Mouse (Mus musculus) large intestine, adult 2 months (tissue): ENCODE measurements around the gene Ankrd26. TPM values are rescaled to one million over a fixed set of nuclear protein-coding genes. Genes with fewer than 3 reads are reported as not detected.

Experiments used
- DNase-seq: peaks from one replicate; pipeline ENCODE4 v3.0.0-alpha.2; 2012; ENCODE audit warnings: low read depth, low spot score
- WGBS: fragments of 180-500 bp; shearing (Covaris S2); methylation state at CpG from one replicate; pipeline ENCODE4 v1.1.7; 2018; 5-methylcytosine and 5-hydroxymethylcytosine counted together
- polyA plus RNA-seq: library from polyadenylated mRNA; depleted of rRNA; stranded (reverse); fragments of >200 nt; gene quantifications from 2 replicates; pipeline ENCODE4 v1.2.3, GENCODE M21; 2012; rRNA removed

Gene Ankrd26
- polyA plus RNA-seq, 1 experiment = 0.36 TPM

DNA sequence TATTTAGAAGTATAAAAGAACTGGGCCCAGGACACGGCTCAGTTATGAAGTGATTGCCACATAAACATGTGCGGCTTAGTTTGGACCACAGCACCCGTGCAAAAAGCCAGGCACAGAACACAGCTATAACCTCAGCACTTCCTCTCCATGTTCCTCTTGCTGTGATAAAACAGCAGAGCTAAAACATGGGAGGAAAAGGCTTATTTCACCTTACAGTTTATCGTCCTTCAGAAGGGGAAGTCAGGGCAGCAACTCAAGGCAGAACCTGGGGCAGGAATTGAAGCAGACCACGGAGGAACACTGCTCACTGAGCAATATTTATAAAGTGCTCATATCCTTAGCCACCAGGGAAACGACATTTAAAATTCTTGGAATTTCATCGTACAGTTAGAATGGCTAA lies 63.0 kb downstream of the Ankrd26 start:
- WGBS = 82% methylated on average over 7 of the region's 7 CpGs
- DNase-seq = no peak

GRCm38 (mm10) chr6:118482125-118482524 lies 79.9 kb downstream of the Ankrd26 start:
- WGBS = 76% methylated on average over 1 of the region's 1 CpGs
- no peak for DNase-seq

- WGBS = 1% methylated on average over 50 of the region's 57 CpGs
- no peak for DNase-seq
Observed at GRCm38 (mm10) chr6:118478957-118479708, 82.9 kb downstream of the Ankrd26 start, which contains the start of gene Zfp9. Gene Zfp9, minus strand, starts transcription at chr6:118479320.

GRCm38 (mm10) chr6:118477875-118478785 lies 83.9 kb downstream of the Ankrd26 start:
- 57% methylated on average over 10 of the region's 10 CpGs for WGBS
- no peak for DNase-seq

DNA sequence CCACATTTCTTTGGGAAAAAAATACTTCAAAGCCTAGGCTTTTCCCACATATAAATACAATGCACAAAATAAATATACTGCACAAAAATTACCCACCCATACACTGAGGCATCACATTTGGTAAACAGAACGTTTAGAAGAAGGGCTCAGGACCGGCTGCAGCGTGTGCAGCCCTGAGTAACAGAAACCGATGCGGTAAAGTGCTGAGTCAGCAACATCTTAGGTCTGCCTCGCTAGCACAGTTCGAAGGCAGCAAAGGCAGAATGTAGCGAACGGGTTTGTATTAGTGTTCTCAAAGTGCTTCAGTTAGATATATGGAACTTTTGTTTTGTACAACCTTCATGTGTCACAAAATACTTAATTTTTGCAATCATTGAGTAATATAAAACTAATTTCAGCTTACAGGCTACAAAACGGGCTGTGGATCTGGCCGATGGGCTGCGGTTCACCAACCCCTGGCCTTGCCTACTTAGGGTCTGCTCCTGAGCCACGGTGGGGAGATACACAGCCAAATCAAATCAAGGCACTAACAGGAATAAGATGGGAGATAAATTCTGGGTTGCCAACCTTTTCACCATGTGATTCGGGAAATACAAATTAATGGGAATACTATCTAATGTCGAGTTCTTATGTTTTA lies 99.8 kb downstream of the Ankrd26 start:
- WGBS = 86% methylated on average over 15 of the region's 15 CpGs
- DNase-seq = no peak

DNA sequence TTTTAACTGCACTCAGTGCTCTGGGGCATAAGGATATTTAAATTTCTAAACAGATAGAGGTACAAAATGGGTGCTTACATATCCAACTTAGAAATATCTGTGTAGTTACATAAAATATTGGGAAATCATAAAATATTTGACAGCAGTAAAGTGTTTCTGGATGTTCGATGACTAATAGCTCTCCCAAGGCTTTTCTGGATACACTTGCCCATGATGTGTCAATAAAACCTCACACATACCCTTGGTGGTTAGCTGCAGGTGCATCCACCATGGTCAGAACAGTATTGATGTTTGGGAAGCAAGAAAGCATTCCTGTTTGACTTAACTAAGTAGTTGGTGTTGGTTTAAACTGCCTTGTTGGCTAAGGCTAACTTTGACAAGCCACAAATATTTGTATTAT lies 104.3 kb downstream of the Ankrd26 start:
- 82% methylated on average over 1 of the region's 1 CpGs for WGBS
- DNase-seq = no peak

DNA sequence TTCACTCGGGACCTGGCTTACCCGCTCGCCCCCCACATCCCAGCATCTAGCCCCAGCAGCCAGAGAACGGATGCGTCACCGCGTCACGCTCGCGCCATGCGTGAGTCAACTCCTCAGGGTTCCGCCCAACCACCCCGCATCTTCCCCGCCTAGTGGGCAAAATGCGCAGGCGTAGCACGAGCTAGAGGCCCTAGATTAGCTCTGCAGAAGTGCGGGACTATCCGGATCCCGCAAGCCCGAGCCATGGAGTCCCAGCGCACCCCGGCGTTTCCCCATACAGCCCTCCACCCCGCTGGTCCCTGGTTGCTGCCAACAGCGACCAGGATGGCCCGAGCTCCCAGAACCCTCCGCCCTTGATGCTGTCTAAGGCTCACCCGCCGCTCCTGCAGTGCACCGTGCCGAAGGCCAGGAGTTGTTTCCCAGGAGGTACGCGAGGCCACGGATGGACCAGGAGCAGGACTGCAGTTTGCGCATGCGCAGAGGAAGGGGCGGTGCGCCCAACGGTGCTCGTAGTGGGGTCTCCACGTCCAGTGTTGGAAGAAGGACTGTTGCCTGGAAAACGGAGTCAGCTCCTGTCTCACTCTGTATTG lies 106.9 kb downstream of the Ankrd26 start, which contains the start of gene Zfp248:
Gene Zfp248, minus strand, starts transcription at position 487 of the 590 bp plus-strand sequence.
- WGBS = under 1% methylated on average over 43 of the region's 43 CpGs

GRCm38 (mm10) chr6:118454452-118454851 lies 107.6 kb downstream of the Ankrd26 start:
- WGBS = 34% methylated on average over 8 of the region's 8 CpGs
- no peak for DNase-seq

More for the DNA sequence above, 106.9 kb downstream of the Ankrd26 start, which contains the start of gene Zfp248:
- no peak for DNase-seq

Other genes with a start within 250 kb of the Ankrd26 start
- 2.8 and 3.5 TPM in 2 replicates for gene Bms1, start 142.8 kb downstream of the Ankrd26 start, polyA plus RNA-seq
- 0.17 and 0.41 TPM in 2 replicates for gene Zfp248, start 106.7 kb downstream of the Ankrd26 start, polyA plus RNA-seq
- 1.0 and 1.2 TPM in 2 replicates for gene Zfp9, start 82.9 kb downstream of the Ankrd26 start, polyA plus RNA-seq